Mouse (Mus musculus): ENCODE data around the gene Nsun7. TPM values are rescaled to one million over a fixed set of nuclear protein-coding genes. Genes with fewer than 3 reads are reported as not detected.

The Nsun7 gene
- polyA plus RNA-seq, 1 experiment from 2014 or later, result 0.65 TPM

DNA sequence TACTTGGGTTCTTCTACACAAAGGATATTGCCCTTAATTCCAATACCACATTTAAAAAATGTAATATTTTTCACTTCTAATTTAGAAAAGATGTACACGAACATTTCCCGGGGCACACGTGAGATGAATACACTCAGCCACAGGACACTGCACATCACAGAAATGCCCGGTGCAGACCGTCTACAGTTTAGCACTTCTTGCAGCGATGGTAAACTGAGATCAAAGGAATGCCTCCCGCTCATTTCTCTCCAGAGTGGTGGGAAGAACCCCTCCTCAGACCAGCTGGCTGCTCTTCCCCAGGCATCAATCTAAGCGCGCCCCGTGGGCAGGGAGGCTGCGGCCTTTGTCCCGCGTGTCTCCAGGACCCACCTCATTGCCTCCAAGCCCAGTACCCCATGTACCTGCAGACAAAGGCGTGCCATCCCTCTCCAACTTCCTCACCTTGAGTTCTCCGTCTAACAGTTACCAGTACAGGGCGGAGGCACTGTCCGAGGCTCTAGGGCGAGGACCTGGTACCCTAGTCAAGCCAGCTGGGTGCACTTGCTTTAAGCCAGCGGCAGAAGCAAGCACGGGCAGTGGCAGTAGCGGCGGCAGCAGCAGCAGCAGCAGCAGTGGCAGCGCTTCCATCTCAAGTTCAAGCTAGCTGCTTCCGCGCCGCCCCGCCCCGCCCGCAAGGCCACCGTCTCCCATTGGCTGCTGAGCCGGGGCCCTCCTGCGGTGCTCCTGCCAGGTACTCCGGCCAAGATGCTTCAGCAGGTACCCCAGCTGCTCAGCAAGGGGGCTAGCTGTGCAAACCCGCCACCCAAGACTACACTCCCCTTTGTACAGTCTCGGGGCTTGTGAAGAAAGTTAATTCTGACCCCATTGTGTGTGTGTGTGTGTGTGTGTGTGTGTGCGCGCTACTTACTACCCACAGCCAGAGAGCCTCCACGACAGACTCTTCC is 77.6 kb downstream of the Nsun7 start:
- Histone ChIP-seq H3K4me1 (ENCODE audit: control insufficient read depth, insufficient read depth, low read length) (peaks cover 17% of the 10 kb centered on the region), H3K27ac (ENCODE audit: low read depth, low read length) (0 out of 2 replicates have a peak overlapping the region, but pooled peaks have one; percentile 20), H3K9ac (ENCODE audit: low read length) (peak overlapping the region; percentile 71), H3K4me3 (ENCODE audit: low read depth, low read length) (peak overlapping the region; percentile 39), H3K4me2 (ENCODE audit: low read depth) (peak overlapping the region; percentile 90), H3K36me3 (ENCODE audit: control insufficient read depth, insufficient read depth, low read length) (no peaks in the 10 kb centered on the region), H3K9me3 (ENCODE audit: control insufficient read depth, low read length) (no peaks in the 10 kb centered on the region), H3K27me3 (ENCODE audit: control insufficient read depth, insufficient read depth, low read length) (no peaks in the 10 kb centered on the region)
- WGBS, result 2% methylated on average over 38 of the region's 38 CpGs
- ATAC-seq (ENCODE audit: insufficient read depth, low FRiP score, low TSS enrichment), result peak; percentile 66
- peak; percentile 76 for DNase-seq (ENCODE audit: low spot score)

DNA sequence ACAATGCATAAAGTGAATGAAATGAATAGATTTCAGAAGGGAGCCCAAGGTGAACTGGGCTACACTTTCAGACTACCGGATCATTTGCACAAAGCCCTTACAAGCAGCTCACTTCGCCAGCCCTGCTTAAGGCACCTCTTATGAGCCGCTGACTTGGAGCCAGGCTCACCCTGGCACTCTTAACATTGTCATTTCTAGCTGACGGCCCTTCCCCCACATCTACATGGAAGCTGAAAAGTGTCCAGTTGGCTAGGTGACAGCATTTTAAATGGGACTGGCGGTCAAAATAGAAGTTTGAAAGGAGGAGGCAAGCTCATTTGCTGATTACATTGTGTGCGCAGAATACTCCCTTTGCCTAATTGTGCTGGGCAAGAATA is 78.3 kb downstream of the Nsun7 start:
- Histone ChIP-seq H3K27ac (ENCODE audit: low read depth, low read length) (no peak overlapping the region), H3K36me3 (ENCODE audit: control insufficient read depth, insufficient read depth, low read length) (no peaks in the 10 kb centered on the region), H3K9ac (ENCODE audit: low read length) (peak overlapping the region; percentile 71), H3K27me3 (ENCODE audit: control insufficient read depth, insufficient read depth, low read length) (no peaks in the 10 kb centered on the region), H3K9me3 (ENCODE audit: control insufficient read depth, low read length) (no peaks in the 10 kb centered on the region), H3K4me1 (ENCODE audit: control insufficient read depth, insufficient read depth, low read length) (peaks cover 17% of the 10 kb centered on the region), H3K4me2 (ENCODE audit: low read depth) (peak overlapping the region; percentile 90), H3K4me3 (ENCODE audit: low read depth, low read length) (peak overlapping the region; percentile 39)
- ATAC-seq (ENCODE audit: insufficient read depth, low FRiP score, low TSS enrichment), result peak; percentile 14
- 34% methylated on average over 6 of the region's 6 CpGs for WGBS
- DNase-seq (ENCODE audit: low spot score), result peak; percentile 26

DNA sequence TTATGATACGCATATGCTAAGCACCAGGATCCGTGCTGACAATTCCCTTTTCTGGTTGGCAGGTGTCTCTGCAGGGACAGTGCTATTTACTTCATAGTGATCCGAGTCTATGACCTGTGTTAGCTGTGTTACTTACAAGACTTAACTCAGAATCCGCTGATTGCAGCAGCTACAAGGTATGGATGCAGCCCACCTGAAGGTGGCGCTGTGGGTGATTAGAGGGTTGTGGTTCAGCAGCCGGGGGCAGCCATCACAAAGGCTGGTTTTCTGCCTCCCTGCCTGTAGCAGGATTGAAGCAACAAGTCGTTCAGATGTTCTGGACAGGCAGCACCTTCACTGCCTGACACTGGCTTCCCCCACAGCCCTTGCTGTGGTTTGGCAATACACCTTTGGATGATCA is 78.9 kb downstream of the Nsun7 start:
- ATAC-seq (ENCODE audit: insufficient read depth, low FRiP score, low TSS enrichment) (no peak), DNase-seq (ENCODE audit: low spot score) (no peak)
- no peaks in the 10 kb centered on the region for H3K9me3 ChIP-seq (ENCODE audit: control insufficient read depth, low read length)
- no peak overlapping the region for H3K4me3 ChIP-seq (ENCODE audit: low read depth, low read length)
- WGBS, result 33% methylated on average over 7 of the region's 7 CpGs
- no peak overlapping the region for H3K4me2 ChIP-seq (ENCODE audit: low read depth)
- H3K36me3 ChIP-seq (ENCODE audit: control insufficient read depth, insufficient read depth, low read length), result no peaks in the 10 kb centered on the region
- H3K4me1 ChIP-seq (ENCODE audit: control insufficient read depth, insufficient read depth, low read length), result peaks cover 17% of the 10 kb centered on the region
- H3K27me3 ChIP-seq (ENCODE audit: control insufficient read depth, insufficient read depth, low read length), result no peaks in the 10 kb centered on the region
- no peak overlapping the region for H3K9ac ChIP-seq (ENCODE audit: low read length)
- H3K27ac ChIP-seq (ENCODE audit: low read depth, low read length), result no peak overlapping the region

DNA sequence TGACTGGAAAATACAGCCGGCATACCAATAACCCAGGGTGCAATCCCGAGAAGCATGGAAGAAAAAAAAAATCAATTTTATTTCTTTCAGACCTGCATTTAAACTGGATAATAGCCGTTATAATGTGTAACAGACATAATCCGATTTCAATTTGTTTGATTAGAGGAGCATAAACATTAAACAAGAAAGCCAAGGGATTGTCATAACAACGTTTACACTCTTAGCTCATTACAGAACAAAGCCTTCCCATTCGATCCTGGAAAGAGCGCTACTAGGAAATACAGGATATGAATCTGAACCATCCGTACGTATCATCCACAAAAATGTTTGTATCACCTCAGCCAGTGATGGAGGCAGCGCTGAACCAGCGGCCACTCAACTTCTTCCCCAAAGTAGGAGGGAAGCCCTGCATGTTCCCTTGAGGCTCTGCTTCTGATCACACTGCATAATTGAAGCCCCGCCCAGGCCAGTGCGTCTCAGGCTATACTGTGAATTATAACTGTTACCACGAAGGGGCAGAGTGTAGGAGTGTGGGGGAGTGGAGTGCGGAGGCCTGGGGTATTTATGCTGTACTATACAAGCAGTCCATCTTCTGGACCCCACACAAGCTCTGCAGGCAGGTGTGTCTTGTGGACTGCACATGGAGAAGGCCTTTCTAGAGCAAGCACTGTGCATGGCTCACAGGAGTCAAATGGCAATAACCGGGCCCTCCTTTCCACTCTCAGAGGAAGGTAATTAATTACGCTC is 80.8 kb downstream of the Nsun7 start:
- Histone ChIP-seq H3K36me3 (ENCODE audit: control insufficient read depth, insufficient read depth, low read length) (no peaks in the 10 kb centered on the region), H3K9me3 (ENCODE audit: control insufficient read depth, low read length) (no peaks in the 10 kb centered on the region), H3K27me3 (ENCODE audit: control insufficient read depth, insufficient read depth, low read length) (no peaks in the 10 kb centered on the region), H3K4me2 (ENCODE audit: low read depth) (no peak overlapping the region), H3K27ac (ENCODE audit: low read depth, low read length) (no peak overlapping the region), H3K9ac (ENCODE audit: low read length) (no peak overlapping the region), H3K4me1 (ENCODE audit: control insufficient read depth, insufficient read depth, low read length) (peaks cover 17% of the 10 kb centered on the region), H3K4me3 (ENCODE audit: low read depth, low read length) (no peak overlapping the region)
- 79% methylated on average over 17 of the region's 17 CpGs for WGBS
- DNase-seq (ENCODE audit: low spot score), result no peak
- ATAC-seq (ENCODE audit: insufficient read depth, low FRiP score, low TSS enrichment), result no peak

DNA sequence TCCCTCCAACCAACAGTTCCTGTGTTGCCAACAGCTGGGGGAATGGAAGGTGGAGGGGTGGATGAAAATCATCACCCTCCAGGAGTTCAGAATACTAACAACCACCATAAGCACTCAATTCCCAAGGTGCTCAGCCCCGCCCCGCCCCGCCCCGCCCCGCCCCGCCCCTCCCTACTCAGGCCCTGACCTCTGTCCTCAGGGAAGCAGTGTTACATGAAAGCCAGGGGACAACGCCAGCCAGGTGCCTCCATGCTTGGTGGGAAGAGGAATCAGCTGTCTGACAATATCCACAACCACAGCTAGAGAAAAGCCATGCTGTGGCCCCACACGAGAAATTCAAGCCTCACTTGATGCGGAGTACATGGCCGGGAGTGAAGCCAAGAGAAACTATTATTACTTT is 82.2 kb downstream of the Nsun7 start:
- WGBS, result 29% methylated on average over 10 of the region's 10 CpGs
- Histone ChIP-seq H3K4me3 (ENCODE audit: low read depth, low read length) (no peak overlapping the region), H3K27me3 (ENCODE audit: control insufficient read depth, insufficient read depth, low read length) (no peaks in the 10 kb centered on the region), H3K27ac (ENCODE audit: low read depth, low read length) (no peak overlapping the region), H3K4me2 (ENCODE audit: low read depth) (no peak overlapping the region), H3K9ac (ENCODE audit: low read length) (no peak overlapping the region), H3K9me3 (ENCODE audit: control insufficient read depth, low read length) (no peaks in the 10 kb centered on the region), H3K36me3 (ENCODE audit: control insufficient read depth, insufficient read depth, low read length) (no peaks in the 10 kb centered on the region), H3K4me1 (ENCODE audit: control insufficient read depth, insufficient read depth, low read length) (peaks cover 17% of the 10 kb centered on the region)
- DNase-seq (ENCODE audit: low spot score), result no peak
- no peak for ATAC-seq (ENCODE audit: insufficient read depth, low FRiP score, low TSS enrichment)

DNA sequence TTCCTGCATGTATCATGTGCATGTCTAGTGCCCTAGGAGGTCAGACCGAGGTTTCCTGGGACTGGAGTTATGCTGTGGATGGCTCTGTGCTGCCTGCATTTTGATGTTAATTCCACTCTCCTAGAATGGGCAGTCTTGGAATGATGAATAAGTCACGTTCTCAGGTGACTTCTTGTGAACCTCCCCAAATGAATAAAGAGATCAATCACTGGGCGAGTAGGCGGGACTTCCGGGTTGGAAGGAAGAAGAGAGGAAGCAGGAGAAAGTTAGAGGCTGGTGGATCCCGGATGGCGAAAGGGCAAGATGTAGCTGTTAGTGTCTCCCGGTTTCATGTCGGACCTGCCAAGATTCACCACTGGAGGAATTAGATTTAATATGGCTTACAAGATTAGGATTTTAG is 82.6 kb downstream of the Nsun7 start:
- no peaks in the 10 kb centered on the region for H3K27me3 ChIP-seq (ENCODE audit: control insufficient read depth, insufficient read depth, low read length)
- 63% methylated on average over 9 of the region's 9 CpGs for WGBS
- ATAC-seq (ENCODE audit: insufficient read depth, low FRiP score, low TSS enrichment) (no peak), DNase-seq (ENCODE audit: low spot score) (no peak)
- no peak overlapping the region for H3K9ac ChIP-seq (ENCODE audit: low read length)
- H3K4me3 ChIP-seq (ENCODE audit: low read depth, low read length), result no peak overlapping the region
- H3K4me2 ChIP-seq (ENCODE audit: low read depth), result no peak overlapping the region
- H3K36me3 ChIP-seq (ENCODE audit: control insufficient read depth, insufficient read depth, low read length), result no peaks in the 10 kb centered on the region
- no peak overlapping the region for H3K27ac ChIP-seq (ENCODE audit: low read depth, low read length)
- peaks cover 13% of the 10 kb centered on the region for H3K4me1 ChIP-seq (ENCODE audit: control insufficient read depth, insufficient read depth, low read length)
- no peaks in the 10 kb centered on the region for H3K9me3 ChIP-seq (ENCODE audit: control insufficient read depth, low read length)

DNA sequence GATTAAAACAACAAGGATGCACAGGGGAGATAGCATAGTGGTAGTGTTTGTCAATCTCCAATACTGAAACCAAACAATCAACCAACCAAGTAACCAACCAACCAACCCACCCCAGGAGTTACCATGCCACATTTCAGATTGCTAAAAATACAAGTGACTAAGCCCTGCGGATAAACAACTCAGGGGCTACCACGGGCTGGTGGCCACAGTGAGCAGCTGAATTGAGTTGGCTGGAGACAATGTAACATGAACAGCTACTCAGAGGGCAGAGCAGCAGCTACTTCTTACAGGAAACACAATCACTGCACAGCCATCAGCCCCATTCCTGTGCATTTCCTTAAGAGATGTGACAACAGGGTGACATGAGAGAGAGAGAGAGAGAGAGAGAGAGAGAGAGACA is 84.5 kb downstream of the Nsun7 start:
- ATAC-seq (ENCODE audit: insufficient read depth, low FRiP score, low TSS enrichment) (no peak), DNase-seq (ENCODE audit: low spot score) (no peak)
- Histone ChIP-seq H3K4me1 (ENCODE audit: control insufficient read depth, insufficient read depth, low read length) (peaks cover 5% of the 10 kb centered on the region), H3K9me3 (ENCODE audit: control insufficient read depth, low read length) (no peaks in the 10 kb centered on the region), H3K27me3 (ENCODE audit: control insufficient read depth, insufficient read depth, low read length) (no peaks in the 10 kb centered on the region), H3K9ac (ENCODE audit: low read length) (no peak overlapping the region), H3K36me3 (ENCODE audit: control insufficient read depth, insufficient read depth, low read length) (no peaks in the 10 kb centered on the region), H3K27ac (ENCODE audit: low read depth, low read length) (no peak overlapping the region), H3K4me2 (ENCODE audit: low read depth) (no peak overlapping the region), H3K4me3 (ENCODE audit: low read depth, low read length) (no peak overlapping the region)
- WGBS, result 84% methylated on average over 2 of the region's 2 CpGs

DNA sequence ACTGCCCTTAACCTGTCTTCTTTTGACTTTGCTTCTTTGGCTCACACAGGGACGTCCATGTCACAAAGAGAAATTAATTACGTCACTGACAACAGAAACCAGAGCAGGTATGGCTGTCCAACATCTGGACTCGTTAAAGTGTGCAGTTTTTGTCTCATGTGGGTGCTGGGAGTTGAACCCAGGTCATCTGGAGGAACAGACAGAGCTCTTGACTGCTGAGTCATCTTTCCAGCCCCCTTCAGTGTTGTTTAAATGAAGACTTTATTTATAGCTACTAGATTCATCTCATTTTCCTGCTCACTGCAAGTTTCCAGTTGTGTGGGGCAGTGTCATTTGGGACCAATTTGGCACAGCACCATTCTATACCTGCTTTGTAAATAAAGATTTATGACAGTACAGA is 85.4 kb downstream of the Nsun7 start:
- WGBS, result 44% methylated on average over 3 of the region's 3 CpGs
- no peaks in the 10 kb centered on the region for H3K9me3 ChIP-seq (ENCODE audit: control insufficient read depth, low read length)
- no peaks in the 10 kb centered on the region for H3K36me3 ChIP-seq (ENCODE audit: control insufficient read depth, insufficient read depth, low read length)
- no peak overlapping the region for H3K4me3 ChIP-seq (ENCODE audit: low read depth, low read length)
- DNase-seq (ENCODE audit: low spot score) (no peak), ATAC-seq (ENCODE audit: insufficient read depth, low FRiP score, low TSS enrichment) (0 out of 2 replicates have a peak, but pooled peaks have one; percentile 31)
- no peak overlapping the region for H3K4me2 ChIP-seq (ENCODE audit: low read depth)
- peaks cover 5% of the 10 kb centered on the region for H3K4me1 ChIP-seq (ENCODE audit: control insufficient read depth, insufficient read depth, low read length)
- no peak overlapping the region for H3K27ac ChIP-seq (ENCODE audit: low read depth, low read length)
- no peak overlapping the region for H3K9ac ChIP-seq (ENCODE audit: low read length)
- H3K27me3 ChIP-seq (ENCODE audit: control insufficient read depth, insufficient read depth, low read length), result no peaks in the 10 kb centered on the region

Data from neural tube, embryonic 11.5 days (tissue).